Mouse (Mus musculus): ENCODE measurements around the gene Usp43.

Gene Usp43

DNA sequence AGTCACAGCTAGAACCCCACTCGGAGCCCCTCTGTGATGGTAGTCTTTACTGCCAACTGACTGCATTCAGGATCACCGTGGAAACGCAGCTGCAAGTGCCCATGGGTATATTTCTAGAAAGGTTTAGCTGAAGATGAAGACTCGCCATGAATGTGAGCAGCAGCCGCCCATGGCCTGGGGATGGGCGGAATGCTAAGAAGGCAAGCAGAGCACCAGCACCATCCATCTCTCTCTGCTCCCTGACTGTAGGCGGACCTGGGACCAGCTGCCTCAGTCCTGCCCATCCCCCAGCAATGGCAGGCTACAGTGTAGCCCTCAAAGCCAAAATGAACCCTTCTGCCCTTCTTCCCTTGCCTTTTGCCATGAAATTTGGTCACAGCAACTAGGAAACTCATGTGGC lies 26.3 kb downstream of the Usp43 start:
- no peak for DNase-seq

DNA sequence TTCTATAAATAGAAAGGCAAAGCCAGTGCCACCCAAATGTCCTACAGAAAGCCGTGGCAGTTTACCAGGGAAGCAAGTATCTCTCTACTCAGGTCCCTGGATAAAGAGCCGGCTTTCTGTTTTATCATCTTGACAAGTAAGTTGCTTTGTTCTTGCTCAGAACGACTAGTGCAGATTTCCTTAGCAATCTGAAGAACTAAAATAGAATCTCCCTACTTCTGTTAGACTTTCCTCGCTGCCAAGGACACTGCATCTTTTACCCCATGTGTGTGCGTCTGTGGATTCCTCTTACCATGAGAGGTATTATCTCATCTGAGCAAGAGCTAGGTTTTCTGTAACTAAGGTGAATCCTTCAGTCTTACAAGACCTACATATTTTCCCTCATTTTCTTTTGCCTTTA lies 33.4 kb downstream of the Usp43 start:
- no peak for DNase-seq

DNA sequence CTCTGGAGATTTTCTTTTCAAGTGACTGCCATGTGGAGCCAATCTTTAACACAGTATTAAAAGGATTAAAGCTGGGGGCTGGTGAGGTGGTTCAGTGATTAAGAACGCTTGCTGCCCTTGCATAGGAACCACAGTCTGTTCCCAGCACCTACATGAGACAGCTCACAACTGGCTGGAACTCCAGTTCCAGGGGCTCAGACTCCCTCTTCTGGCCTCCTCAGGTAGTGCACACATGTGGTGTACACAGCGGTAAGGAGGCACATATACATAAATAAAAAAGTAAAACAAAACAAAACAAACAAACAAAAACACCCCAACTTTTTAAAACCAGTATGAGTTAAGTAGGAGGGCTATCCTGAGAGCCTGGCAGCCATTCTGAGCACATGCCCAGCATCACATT lies 36.0 kb downstream of the Usp43 start:
- DNase-seq = no peak

DNA sequence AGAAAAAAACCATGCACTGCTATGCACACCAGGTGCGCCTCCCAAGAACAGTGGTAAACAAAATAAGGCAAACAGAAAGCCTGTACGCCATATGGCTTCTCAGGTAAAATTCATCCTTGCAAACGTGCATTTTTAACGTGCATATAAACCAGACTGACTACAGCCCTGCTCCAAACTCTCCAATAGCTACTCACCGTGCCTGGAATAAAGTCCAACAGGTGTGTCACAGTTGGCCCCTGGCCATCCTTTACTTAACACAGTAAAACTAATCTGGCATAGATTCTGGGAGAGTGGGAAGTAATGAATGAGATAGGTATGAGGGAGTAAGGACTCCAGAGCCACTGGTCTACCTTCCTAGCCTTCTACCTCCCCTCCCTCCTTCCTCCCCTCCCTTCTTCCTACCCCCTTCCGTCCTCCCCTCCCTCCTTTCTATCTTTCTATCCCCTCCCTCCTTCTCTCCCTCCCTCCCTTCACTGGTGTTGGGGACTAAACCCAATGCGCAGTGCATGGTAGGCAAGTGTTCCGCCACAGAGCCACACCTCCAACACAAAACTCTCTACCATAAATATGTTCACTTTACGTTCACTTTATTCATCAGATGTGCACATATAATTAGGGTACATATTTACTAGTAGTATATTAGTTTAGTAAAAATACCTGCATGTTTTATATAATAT lies 56.3 kb downstream of the Usp43 start:
- no peak for DNase-seq

DNA sequence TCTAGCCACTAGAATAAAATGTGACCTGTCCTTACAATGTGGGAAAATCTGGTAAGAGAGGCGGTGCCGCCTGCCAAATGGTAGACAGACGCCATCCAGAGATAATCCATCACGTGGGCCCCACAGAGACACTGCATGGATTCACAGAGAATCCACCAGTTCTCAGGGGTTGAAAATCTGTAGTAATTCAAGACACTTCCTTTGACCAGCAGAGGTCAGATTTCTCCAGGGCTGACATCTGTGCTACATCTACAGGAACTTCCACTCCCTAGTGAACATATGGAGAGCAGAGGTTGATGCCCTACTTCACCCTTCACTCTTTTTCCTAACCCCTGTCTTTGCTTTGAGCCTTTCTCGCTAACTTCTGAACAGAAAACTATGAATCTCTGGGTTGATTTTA lies 56.9 kb downstream of the Usp43 start:
- no peak for DNase-seq

DNA sequence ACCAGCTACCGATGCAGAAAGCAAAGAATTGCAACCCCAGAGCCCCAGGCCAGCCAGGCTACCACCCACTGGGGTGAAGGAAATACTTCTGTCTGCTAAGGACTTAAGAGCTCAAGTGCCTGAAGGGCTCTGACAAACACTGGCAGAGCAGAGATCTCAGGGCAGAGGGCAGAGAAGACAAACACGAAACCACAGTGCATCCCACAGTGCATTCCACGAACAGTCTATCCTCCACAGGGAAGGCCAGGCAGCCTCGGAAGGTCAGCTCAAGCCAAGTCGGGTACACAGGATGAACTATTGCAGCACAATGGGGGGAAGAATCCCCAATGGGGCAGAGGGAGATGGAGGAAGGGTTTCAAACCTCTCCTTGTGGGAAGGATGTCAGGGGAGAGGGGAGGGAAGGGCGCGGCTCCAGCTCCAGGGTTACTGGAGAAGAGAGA lies 60.5 kb downstream of the Usp43 start:
- DNase-seq = no peak

DNA sequence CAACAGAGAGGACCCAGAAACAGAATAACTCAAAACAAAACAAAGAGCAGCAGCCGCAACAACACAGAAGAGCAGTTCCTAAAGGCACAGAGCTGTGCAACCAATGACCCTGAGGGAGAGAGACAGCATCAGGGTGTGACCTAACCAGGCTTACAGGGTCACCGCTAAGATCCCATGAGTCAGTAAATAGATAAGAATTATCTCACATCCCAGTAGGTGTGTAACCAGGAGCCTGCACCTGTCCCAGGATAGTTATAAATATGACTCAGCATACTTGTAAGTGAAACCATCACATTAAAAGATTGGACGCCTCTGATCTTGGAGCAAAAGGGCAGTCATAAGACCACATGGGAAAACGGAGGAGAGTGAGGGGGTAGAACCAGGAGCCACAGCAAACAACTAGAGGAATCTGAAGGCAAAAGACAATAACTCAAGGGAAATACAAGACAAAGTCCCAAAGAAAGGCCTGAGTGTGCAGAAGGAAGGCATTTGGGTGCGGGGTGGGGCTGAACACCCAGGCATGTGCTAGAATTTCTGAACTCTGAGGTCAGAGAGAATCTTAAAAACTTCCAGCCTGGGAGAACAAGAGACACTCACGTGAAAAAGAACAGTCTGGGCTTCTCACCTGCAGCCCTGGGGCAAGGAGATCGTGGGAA lies 61.1 kb downstream of the Usp43 start:
- DNase-seq = no peak

DNA sequence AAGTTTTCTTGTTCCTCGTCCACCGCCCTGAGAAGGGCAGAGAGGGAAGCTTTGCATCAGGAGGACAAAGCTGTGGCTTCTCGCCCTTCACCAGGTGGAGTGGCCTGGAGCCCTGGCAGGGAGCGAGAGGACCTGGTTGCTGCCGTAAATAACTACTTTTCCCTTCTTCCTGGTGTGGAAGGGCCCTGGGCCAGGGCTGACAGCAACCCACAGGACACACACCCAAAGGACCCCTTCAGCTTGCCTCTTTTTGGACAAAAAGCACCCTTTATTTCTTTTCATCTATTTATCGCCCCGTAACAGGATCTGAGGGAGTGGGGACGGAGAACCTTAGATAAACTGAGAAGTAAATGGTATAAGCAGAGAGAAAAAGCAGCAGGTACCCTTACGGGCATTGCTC lies 63.4 kb downstream of the Usp43 start:
- no peak for DNase-seq

DNA sequence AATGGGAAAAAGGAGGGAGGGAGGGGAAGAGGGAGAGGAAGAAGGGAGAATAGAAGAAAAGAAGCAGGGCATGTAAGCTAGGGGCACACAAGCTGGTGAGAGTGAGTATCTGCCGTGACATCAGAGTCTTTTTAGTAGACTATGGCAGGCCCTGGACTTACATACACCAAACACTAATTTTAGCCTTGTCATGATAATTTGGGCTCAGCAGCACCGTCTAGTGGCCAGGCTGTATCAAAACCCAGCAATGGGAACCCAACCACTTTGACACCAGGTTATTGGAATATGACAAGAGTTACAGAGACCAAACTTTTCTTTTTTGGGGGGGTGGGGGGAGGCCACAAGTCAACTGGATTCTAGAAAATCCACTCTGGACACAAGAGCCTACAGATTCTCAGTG lies 66.9 kb downstream of the Usp43 start:
- no peak for DNase-seq

DNA sequence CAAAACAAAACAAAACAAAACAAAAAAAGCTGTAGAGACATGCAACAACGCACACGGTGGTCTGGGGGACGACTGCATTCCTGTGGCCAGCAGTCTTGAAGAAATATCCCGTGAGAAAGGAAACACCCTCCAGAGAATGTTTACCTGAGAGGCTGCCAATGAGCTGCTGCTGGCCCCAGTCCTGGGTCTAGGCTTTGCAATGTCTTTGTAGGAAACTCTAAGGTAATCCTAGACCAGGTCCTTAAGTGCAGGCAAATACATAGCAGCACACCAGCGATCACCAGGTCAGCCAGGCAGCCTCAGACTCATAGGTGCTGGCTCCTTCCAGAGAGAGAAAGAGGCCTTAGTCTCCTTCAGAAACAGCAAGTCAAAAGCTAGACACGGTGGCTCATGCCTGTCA lies 68.0 kb downstream of the Usp43 start:
- DNase-seq = no peak

DNA sequence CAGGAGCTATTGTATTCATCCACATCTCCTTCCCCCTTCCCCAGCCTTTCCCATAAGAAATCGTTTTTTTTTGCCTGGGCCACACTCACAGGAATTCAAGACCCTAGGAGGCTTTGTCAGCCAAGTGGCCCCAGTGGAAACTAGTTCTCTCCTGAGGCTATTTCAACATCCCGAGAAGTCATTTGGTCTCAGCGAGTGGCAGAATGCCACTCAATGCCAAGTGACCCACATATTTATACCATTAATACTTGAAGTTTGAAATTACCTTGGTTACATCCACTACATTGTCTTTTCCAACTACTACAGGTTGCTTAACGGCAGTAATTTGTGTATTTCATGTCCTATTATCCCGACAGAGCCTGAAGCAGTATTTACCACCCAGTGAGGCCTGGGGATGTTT lies 70.2 kb downstream of the Usp43 start:
- no peak for DNase-seq

DNA sequence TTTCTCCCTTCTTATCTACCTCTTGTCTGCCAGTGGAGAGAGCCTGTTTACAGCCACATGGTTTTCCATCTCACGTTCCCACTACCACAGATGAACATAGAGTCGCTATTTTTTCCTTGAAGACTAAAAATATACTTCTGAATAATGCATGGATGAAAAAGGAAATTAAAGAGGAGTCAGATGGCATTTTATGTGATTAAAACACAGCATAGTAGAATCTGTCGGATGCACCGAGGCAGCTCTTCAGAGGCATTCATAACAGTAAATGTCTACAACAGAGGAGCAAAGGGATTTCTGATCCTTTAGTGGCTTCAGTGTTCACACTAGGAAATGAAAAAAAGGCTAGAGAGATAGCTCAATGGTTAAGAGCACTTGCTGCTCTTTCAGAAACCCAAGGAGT lies 76.8 kb downstream of the Usp43 start:
- no peak for DNase-seq

DNA sequence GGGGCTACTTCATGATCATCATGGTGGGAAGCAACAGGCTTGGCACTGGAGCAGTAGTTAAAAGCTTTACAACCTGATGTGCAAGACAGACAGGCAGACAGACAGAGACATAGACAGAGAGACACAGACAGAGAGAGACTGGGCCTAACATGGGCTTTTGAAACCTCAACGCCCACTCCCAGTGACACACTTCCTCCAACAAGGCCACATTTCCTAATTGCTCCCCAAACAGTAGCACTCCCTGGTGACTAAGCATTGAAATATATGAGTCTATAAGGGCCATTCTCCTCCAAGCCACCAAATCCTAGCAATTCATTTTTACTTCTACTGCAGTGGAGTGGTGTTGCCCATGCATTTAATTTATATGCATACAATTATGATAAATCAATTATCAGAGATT lies 82.1 kb downstream of the Usp43 start:
- DNase-seq = no peak

DNA sequence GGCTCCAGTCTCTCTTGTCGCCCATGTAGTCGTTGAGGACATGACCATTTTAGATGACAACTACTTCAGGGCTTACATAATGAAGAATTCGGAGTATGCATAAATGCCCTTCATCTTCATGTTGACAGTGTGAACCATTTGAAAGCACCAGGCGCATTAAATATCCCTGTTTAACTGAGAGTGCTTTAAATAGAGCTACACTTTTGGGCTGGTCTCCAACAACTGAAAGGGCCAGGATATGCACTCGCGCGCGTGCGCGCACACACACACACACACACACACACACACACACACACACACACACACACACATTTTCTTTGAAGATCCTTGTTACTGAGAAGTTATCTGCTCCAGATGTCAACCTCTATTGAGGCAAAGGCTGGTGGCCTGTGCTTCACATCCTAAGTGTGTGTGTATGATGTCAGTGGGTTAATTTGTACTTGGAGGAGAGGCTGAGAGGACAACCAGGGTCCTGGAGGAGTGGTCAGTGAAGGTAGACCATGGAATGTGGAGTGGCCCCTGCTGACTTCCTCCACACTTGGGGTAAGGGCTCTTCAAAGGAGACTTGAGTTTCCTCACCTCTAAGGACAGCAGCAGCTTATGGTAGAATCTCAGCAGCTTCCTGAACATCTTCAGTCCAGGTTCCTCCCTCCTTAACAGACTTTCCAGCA lies 86.4 kb downstream of the Usp43 start:
- no peak for DNase-seq

DNA sequence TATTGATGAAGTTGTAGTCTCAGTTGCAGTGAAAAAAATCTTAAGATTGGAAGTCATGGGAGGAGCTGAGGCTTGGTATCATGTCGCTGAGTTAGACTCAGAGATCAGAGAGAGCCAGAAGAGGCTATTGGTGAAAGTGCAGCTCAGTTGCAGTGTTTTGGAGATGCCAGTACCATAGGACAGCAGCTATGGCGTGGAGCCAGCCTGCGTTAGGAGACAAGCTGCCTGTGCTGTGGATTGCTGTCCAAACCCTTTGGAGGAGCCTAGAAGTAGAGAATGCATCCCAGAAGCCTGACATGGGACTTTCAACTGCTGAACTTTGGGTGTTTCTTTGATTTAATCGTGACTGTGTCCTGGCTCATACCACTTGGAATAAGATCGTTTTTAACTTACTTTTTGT lies 90.1 kb downstream of the Usp43 start:
- no peak for DNase-seq

DNA sequence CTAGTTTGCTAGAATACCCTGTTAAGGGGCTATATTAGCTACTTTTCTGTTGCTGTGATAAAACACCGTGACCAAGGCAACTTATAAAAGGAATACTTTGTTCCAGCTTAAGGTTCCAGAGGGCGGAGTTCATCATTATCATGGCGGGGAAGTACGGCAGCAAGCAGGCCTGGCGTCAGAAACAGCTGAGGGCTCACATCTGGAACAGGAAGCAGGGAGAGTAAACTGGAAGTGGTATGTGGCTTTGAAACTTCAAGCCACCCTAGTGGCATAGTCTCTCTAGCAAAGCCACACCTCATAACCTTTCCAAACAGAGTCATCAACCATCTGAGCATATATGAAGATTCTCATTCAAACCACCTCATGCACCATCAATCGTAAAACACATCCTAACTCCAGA lies 92.4 kb downstream of the Usp43 start:
- DNase-seq = no peak

DNA sequence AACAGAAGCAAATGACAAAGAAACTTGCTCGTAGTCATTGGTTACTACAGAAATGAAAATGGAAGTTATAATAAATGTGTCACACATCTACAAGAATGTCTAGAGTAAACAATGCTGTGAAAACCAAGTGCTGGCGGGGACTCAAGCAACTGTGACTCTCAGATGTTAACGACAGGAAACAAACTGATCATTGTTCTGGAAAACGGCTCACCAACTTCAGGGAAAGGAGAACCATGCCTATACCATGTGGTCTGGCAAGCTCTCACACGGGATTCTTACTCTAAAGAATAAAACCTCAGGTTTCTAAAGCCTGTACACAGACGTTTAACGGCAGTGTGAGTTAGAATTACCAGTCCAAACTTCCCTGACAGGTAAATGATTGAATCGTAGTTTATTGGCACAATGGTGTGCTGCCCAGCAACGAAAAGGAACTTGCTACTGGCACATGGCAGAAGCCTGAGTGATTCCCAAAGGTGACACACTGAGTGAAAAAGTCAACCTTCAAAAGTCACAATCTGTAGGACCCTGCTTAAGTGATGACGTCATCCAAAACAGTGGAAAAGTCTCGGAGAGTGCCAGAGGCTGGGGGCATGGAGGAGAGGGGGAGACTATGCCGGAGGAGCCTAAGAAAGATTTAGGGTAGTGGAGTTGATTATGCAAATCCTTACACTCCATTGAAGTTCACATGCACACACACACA lies 93.4 kb downstream of the Usp43 start:
- DNase-seq = no peak

DNA sequence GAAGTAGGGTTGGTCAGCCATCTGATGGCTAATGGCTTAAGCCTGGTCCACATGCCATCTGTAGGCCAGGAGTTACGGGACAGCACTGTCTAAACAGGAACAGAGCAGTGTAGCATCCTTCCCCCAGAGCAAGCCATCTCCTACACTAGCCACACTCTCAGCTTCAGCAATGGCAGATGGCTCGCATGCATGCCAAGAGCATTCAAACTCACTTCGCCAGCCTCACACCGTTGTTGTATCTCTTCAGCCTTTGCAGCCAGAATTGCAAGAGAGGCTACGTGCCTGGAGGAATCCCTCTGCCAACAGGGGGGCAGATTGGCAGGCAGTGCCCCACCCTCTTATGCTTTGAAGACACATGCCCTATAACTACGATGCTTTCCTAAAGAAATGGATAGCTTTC lies 100.4 kb downstream of the Usp43 start:
- DNase-seq = peak; percentile 9

DNA sequence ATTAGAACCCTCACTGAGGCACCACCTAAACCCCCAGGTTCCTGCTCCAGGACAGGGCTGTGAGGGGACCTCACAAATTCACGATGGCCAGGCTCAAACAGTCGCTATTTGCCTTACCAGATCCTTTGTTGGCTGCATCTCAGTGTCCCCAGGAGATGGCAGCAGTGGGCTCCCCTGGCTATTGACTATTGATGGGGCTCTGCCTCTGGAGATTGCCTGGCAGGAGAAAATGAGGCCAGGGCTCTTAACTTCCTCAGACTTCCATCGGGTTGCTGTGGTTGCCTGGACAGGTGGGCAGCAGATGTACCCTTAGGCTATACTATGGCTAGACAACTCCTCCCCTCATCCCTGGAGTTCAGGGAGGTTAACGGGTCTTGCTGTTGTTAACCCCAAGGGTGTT lies 101.7 kb downstream of the Usp43 start:
- DNase-seq = no peak

DNA sequence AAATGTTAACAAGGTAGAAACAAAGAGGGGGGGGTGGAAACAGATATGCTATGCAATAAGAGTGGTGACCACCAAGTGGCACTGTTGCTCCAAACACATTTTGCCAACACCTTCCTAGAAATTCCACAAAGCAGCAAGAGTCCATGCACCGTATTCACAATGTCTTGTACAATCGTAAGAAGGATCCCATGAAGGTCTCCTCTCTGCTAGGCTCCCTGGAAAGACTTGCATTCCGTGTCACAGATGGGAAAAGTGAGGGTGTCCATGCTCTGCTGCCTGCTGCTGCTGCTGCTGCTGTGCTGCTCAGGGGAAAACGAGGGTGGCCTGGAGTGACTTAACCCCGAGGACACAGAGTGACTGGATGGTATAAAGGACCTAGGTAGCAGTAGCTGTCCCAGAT lies 102.3 kb downstream of the Usp43 start:
- peak; percentile 4 for DNase-seq

DNA sequence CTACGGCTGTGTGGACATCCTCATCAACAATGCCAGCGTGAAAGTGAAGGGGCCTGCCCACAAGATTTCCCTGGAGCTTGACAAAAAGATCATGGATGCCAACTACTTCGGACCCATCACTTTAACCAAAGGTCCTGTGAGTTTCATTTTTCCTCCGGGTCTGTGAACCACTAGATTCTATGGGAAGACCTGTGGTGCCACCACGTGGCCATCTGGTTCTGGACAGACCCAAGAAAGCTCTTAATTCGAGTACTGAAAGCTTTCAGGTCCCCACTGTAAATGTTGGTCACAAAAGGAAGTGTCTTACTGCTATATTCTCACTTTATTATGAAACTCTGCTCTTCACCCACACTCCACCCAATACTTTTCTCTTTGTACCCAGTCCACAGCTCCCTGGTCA lies 110.4 kb downstream of the Usp43 start:
- no peak for DNase-seq

DNA sequence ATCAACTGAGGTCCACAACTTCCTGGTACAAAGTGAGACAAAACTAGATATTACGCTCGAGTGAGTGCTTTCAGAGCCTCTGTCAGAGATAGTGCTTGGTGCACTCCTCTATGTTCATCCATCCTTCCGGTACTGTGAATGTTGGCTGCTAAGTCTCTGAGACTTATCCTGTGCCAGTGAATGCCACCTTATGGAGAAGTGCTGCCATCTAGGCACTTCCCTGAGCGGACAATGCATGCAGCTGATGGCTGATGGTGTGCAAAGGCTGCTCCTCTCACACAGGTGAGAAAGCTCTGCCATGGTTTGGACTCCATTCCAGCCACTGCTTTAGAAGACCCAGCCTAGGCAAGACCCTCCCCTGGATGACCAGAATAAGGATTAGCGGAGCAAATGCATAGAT lies 113.9 kb downstream of the Usp43 start:
- DNase-seq = no peak

DNA sequence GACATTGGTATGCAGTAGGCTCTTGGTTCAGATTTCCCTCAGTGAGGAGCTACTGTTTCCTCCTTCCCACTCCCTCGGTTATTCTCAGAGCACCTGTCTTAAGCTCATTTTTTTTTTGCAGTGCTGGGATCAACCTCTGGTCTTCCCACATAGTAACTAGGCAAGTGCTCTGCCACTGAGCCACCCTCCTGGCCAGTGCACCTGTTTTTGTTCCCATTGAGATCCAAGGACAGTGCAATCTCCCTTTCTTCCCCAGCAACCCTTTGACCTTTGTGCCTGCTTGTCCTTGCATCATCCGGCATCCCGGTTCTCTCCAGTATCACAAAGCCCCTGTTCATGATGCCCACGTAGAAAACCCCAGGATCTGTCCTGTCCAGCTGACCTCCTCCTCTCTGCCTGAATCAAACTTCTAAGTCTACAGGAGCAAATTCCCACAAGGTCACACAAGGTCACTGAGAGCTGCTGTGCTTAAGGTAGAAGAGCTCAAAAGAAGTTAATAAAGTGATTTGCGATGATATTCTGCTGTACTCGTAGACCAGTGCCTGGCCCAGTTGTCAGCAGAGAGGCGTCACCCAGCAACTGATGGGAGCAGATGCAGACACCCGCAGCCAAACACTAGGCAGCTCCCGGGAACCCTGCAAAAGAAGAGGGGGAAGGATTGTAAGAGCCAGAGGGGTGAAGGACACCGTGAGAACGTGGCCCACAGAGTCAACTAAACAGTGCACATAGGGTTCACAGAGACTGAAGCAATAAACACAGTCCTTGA lies 114.9 kb downstream of the Usp43 start:
- no peak for DNase-seq
